Comparison of ENCODE assay signal across 9 mouse cellular contexts in the genomic region with DNA sequence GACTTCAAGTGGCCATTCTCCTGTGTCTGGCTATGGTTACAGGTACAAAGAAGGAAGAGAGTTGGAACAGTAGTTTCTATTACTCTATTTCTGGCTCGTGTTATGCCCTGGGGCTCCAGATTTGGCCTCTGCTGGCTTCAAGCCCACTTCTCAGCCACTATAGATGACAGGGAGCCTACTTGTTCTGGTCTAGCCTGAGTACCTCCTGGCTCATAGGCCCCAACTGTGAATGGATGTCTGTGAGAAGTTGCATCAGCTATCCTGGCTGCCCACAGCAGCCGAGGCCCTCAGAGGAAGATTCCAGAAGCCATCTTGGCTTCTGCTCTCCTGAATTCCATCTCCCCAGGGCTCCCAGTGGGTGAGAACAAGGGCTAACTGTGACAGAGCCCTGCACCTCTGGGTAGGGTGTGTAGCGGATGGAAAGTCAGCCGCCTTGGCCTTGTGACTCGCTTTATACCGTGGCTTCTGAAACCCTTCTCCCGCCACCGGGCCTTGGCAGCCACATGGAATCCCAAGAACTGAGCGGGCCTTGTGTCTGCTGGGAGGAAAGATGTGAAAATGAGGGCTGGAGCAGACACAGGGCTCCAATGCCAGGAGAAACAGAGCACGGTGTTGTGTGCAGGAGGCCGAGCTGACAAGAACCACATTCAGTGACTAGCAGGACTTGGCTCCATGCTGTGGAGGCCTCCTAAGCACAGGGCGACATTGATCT. TPM values are rescaled to one million over a fixed set of nuclear protein-coding genes. Genes with fewer than 3 reads are reported as not detected.
A peak's percentile ranks its signal among the peaks of the same experiment; 100 is the strongest.
DNase-seq lines count a peak whose midpoint lies in the region; ATAC-seq lines count a peak whose summit lies in the region.
"Had no signal": no experiment of that assay in that cellular context is flagged by ENCODE, and none has a peak within 500 bp of the region (broad histone marks: within the 10 kb centered on the region; RNA-seq: fewer than 3 reads in every experiment).

No protein-coding gene starts in this region.

- H3K9ac ChIP-seq in heart, embryonic 11.5 days (ENCODE audit: low read depth, low read length): no peak overlapping the region
- H3K9ac ChIP-seq: liver, embryonic 13.5 days had no signal

- intact Hi-C loops in heart, postnatal 25 days (cut with DNase I): no loop called here
- intact Hi-C loops in left cerebral cortex, postnatal 10 days (cut with DNase I): no loop called here

- H3K9me3 ChIP-seq in heart, embryonic 11.5 days (replicated peaks; ENCODE audit: control insufficient read depth, low read length): no peaks in the 10 kb centered on the region
- H3K9me3 ChIP-seq: liver, embryonic 13.5 days had no signal

- H3K4me2 ChIP-seq in heart, embryonic 11.5 days: no peak overlapping the region
- H3K4me2 ChIP-seq: liver, embryonic 13.5 days had no signal

- H3K36me3 ChIP-seq in heart, embryonic 11.5 days (ENCODE audit: control insufficient read depth, insufficient read depth, low read length): no peaks in the 10 kb centered on the region
- H3K36me3 ChIP-seq: liver, embryonic 13.5 days had no signal

- H3K27ac ChIP-seq in heart, embryonic 11.5 days (ENCODE audit: low read depth, low read length): 0 out of 2 replicates have a peak overlapping the region, but pooled peaks have one; percentile 1
- H3K27ac ChIP-seq: liver, embryonic 13.5 days had no signal

- H3K4me3 ChIP-seq in heart, embryonic 11.5 days (ENCODE audit: low read depth, low read length): no peak overlapping the region
- H3K4me3 ChIP-seq: liver, embryonic 13.5 days had no signal

- DNase-seq in heart, adult 11 months: peak; percentile 96
- DNase-seq in heart, postnatal 25 days (ENCODE audit: low spot score): no peak
- peak; percentile 45 for DNase-seq in cerebellum, adult 9-11 months
- DNase-seq in left cerebral cortex, postnatal 10 days (ENCODE audit: extremely low spot score in 1 of 2, low spot score in 2 of 2): peak; percentile 54 to 72
- DNase-seq in thymus, adult 18-20 months: no peak
- DNase-seq in thymus, postnatal 0 days (ENCODE audit: low spot score): no peak
- DNase-seq: liver, embryonic 13.5 days had no signal

- no peaks in the 10 kb centered on the region for H3K27me3 ChIP-seq in heart, embryonic 11.5 days (ENCODE audit: control insufficient read depth, insufficient read depth, low read length)
- H3K27me3 ChIP-seq: liver, embryonic 13.5 days had no signal

- 78% methylated on average over 12 of the region's 12 CpGs for WGBS in heart, embryonic 11.5 days (ENCODE audit: insufficient replicate concordance)

- no peak for ATAC-seq in heart, embryonic 11.5 days (replicated peaks; ENCODE audit: insufficient number of reproducible peaks, low FRiP score, low TSS enrichment)
- no peak for ATAC-seq in megakaryocyte, adult 5-6 weeks (ENCODE audit: poor library complexity, severe bottlenecking)

- H3K4me1 ChIP-seq in heart, embryonic 11.5 days (ENCODE audit: control insufficient read depth, insufficient read depth, low read length): 0 out of 2 replicates have a peak, but pooled peaks cover 5% of the 10 kb centered on the region
- H3K4me1 ChIP-seq: liver, embryonic 13.5 days had no signal

RNA-seq across cellular contexts. Expression of a gene that starts 55.1 kb away (rescaled TPM):
- total RNA-seq in heart, postnatal 25 days (2021): 1 to 10 TPM; 2.8 to 3.2 TPM
- polyA plus RNA-seq in heart, embryonic 11.5 days (2014; fragmentation: Nextera tagmentation; extraction: Ambion mirVana): 1.5 and 1.8 TPM in 2 replicates
- 10 to 100 TPM; 53.3 to 55.2 TPM for total RNA-seq in left cerebral cortex, postnatal 10 days (2021)
- total RNA-seq in megakaryocyte, adult 5-6 weeks (2015): 26.8 and 27.9 TPM in 2 replicates
- total RNA-seq in megakaryocyte, adult 5-6 weeks (2017): 13.7 and 23.3 TPM in 2 replicates
- 0.92 and 1.1 TPM in 2 replicates for polyA plus RNA-seq in thymus, postnatal 0 days (2015; fragmentation: Nextera tagmentation; extraction: Ambion mirVana)

Comparison
In these comparisons a context has a peak if more than half of its experiments do, and no peak if none do; other contexts are left out.
1. DNase-seq: peak in heart, adult 11 months (single experiment), cerebellum, adult 9-11 months (single experiment) and left cerebral cortex, postnatal 10 days (2 of 2); none in heart, postnatal 25 days (single experiment), thymus, adult 18-20 months (0 of 2) and thymus, postnatal 0 days (single experiment).